Mouse (Mus musculus) hindbrain, embryonic 10.5 days (tissue): ENCODE data around the gene Tpst2. TPM values are rescaled to one million over a fixed set of nuclear protein-coding genes. Genes with fewer than 3 reads are reported as not detected.

Source experiments
- polyA plus RNA-seq: library from polyadenylated mRNA; unstranded; fragments of >200 nt; fragmentation: Nextera tagmentation; extraction: Ambion mirVana; gene quantifications from 2 replicates; pipeline ENCODE4 v1.2.1, GENCODE M21; 2016

Tpst2 gene
- polyA plus RNA-seq, 1 experiment from 2014 or later, result 37.2 TPM

Other genes starting within 250 kb of the Tpst2 start
- gene Cryba4, start 24.2 kb upstream of the Tpst2 start, polyA plus RNA-seq, result 0.35 and 1.4 TPM in 2 replicates
- gene Crybb1, start 20.9 kb upstream of the Tpst2 start, polyA plus RNA-seq, result 0.19 and 0.42 TPM in 2 replicates
- 39.9 and 43.7 TPM in 2 replicates for gene Tfip11, start 49.7 kb downstream of the Tpst2 start, polyA plus RNA-seq
- 52.5 and 53.2 TPM in 2 replicates for gene Srrd, start 66.3 kb downstream of the Tpst2 start, polyA plus RNA-seq
- 35.8 and 36.7 TPM in 2 replicates for gene Hps4, start 66.4 kb downstream of the Tpst2 start, polyA plus RNA-seq
- gene Gm6583, start 79.3 kb downstream of the Tpst2 start, polyA plus RNA-seq, result 0.14 and 0.30 TPM in 2 replicates
- 19.3 and 24.8 TPM in 2 replicates for gene Asphd2, start 118.2 kb downstream of the Tpst2 start, polyA plus RNA-seq
- 0.14 TPM in 1 of 2 replicates, not detected in the other for gene Gm6588, start 172.7 kb downstream of the Tpst2 start, polyA plus RNA-seq